In the genomic region with DNA sequence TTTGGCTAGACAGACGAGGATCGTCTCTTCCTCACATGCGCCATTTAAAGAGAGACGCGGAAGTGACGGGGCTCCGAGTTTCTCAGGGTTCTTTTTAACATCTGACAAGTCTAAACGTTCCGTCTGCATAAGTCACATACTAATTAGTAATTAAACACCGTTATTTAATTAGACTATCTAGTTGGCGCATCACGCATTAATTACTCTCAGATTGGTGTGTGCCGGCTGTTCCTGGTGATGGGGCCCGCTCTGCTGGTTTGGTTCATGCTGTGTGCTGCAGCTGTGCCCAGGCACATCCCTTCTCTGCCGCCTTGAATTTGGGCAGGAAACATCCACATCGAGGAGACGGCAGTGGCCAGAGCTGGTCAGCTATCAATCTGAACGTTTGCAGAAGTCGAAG, we compare ENCODE assay signal across 18 mouse cellular contexts.
DNase-seq lines count a peak whose midpoint lies in the region; ATAC-seq and TF ChIP-seq lines count a peak whose summit lies in the region.
"Had no signal": no experiment of that assay in that cellular context is flagged by ENCODE, and none has a peak within 500 bp of the region (broad histone marks: within the 10 kb centered on the region; RNA-seq: fewer than 3 reads in every experiment).

No protein-coding gene starts in this region.

- 0 out of 2 replicates have a peak overlapping the region, but pooled peaks have one; percentile 0 for H3K4me2 ChIP-seq in hindbrain, embryonic 15.5 days
- no peak overlapping the region for H3K4me2 ChIP-seq in midbrain, postnatal 0 days (ENCODE audit: low read depth, low read length, poor library complexity, severe bottlenecking)
- H3K4me2 ChIP-seq in midbrain, embryonic 14.5 days (ENCODE audit: low read length) = no peak overlapping the region
- no peak overlapping the region for H3K4me2 ChIP-seq in hindbrain, postnatal 0 days (ENCODE audit: low read depth, low read length)
- H3K4me2 ChIP-seq: embryonic facial prominence, embryonic 13.5 days; heart, embryonic 15.5 days had no signal

- no peak overlapping the region for H3K9ac ChIP-seq in hindbrain, embryonic 15.5 days
- H3K9ac ChIP-seq in midbrain, postnatal 0 days (replicated peaks; ENCODE audit: low read length, poor library complexity, severe bottlenecking) = no peak overlapping the region
- no peak overlapping the region for H3K9ac ChIP-seq in midbrain, embryonic 14.5 days (replicated peaks; ENCODE audit: low read length)
- H3K9ac ChIP-seq in hindbrain, postnatal 0 days (replicated peaks; ENCODE audit: low read length) = no peak overlapping the region
- H3K9ac ChIP-seq: embryonic facial prominence, embryonic 13.5 days; heart, embryonic 15.5 days; liver, postnatal 0 days had no signal

- no peaks in the 10 kb centered on the region for H3K36me3 ChIP-seq in hindbrain, embryonic 15.5 days
- no peaks in the 10 kb centered on the region for H3K36me3 ChIP-seq in hindbrain, embryonic 10.5 days
- H3K36me3 ChIP-seq in midbrain, postnatal 0 days (ENCODE audit: insufficient read depth, low read length) = no peaks in the 10 kb centered on the region
- no peaks in the 10 kb centered on the region for H3K36me3 ChIP-seq in midbrain, embryonic 14.5 days (ENCODE audit: control insufficient read depth, insufficient read depth, low read length)
- no peaks in the 10 kb centered on the region for H3K36me3 ChIP-seq in hindbrain, postnatal 0 days (ENCODE audit: insufficient read depth, low read length)
- H3K36me3 ChIP-seq: embryonic facial prominence, embryonic 13.5 days; heart, embryonic 15.5 days had no signal

- peaks cover 9% of the 10 kb centered on the region; the same call in 1 of the 2 replicates for H3K27me3 ChIP-seq in hindbrain, embryonic 15.5 days
- H3K27me3 ChIP-seq in hindbrain, embryonic 10.5 days (ENCODE audit: insufficient read depth, poor library complexity, severe bottlenecking) = no peaks in the 10 kb centered on the region
- no peaks in the 10 kb centered on the region for H3K27me3 ChIP-seq in midbrain, postnatal 0 days (ENCODE audit: insufficient read depth, low read length)
- no peaks in the 10 kb centered on the region for H3K27me3 ChIP-seq in midbrain, embryonic 14.5 days (ENCODE audit: control insufficient read depth, insufficient read depth, low read length)
- no peaks in the 10 kb centered on the region for H3K27me3 ChIP-seq in hindbrain, postnatal 0 days (ENCODE audit: insufficient read depth, low read length)
- H3K27me3 ChIP-seq: heart, embryonic 15.5 days; megakaryocyte, embryonic 14.5 days had no signal

- peak; percentile 23 to 30 for DNase-seq in cerebellum, postnatal 14 days
- no peak for DNase-seq in hindbrain, embryonic 10.5 days (ENCODE audit: low spot score)
- DNase-seq in midbrain, postnatal 0 days (ENCODE audit: low spot score) = peak; percentile 22
- DNase-seq in midbrain, embryonic 14.5 days = no peak
- DNase-seq in hindbrain, postnatal 0 days (ENCODE audit: low spot score) = peak; percentile 15
- no peak for DNase-seq in Muller cell, postnatal 12 days (ENCODE audit: inconsistent ontology term)
- DNase-seq: gastrocnemius, postnatal 36 days; heart, postnatal 4 days; kidney, postnatal 36 days; liver; liver, postnatal 0 days; thymus, postnatal 36 days had no signal

- 66% methylated on average over 19 of the region's 19 CpGs for WGBS in hindbrain, embryonic 15.5 days
- WGBS in hindbrain, embryonic 10.5 days = 93% methylated on average over 19 of the region's 19 CpGs
- 83% methylated on average over 19 of the region's 19 CpGs for WGBS in midbrain, postnatal 0 days
- WGBS in midbrain, embryonic 14.5 days = 87% methylated on average over 19 of the region's 19 CpGs
- 62% methylated on average over 19 of the region's 19 CpGs for WGBS in hindbrain, postnatal 0 days

- H3K4me3 ChIP-seq in hindbrain, embryonic 15.5 days = no peak overlapping the region
- no peak overlapping the region for H3K4me3 ChIP-seq in hindbrain, embryonic 10.5 days
- no peak overlapping the region for H3K4me3 ChIP-seq in midbrain, postnatal 0 days (ENCODE audit: low read depth, low read length)
- no peak overlapping the region for H3K4me3 ChIP-seq in midbrain, embryonic 14.5 days (replicated peaks; ENCODE audit: low read depth, low read length)
- H3K4me3 ChIP-seq in hindbrain, postnatal 0 days (ENCODE audit: low read length) = no peak overlapping the region
- H3K4me3 ChIP-seq: embryonic facial prominence, embryonic 13.5 days; heart, embryonic 15.5 days; megakaryocyte, embryonic 14.5 days had no signal

- ATAC-seq in cerebellum, adult (ENCODE audit: insufficient number of reproducible peaks, low FRiP score, low TSS enrichment) = no peak
- no peak for ATAC-seq in hindbrain, embryonic 15.5 days (ENCODE audit: low FRiP score, low read depth)
- ATAC-seq in midbrain, postnatal 0 days (ENCODE audit: low FRiP score) = no peak
- ATAC-seq in midbrain, embryonic 14.5 days (ENCODE audit: low FRiP score, low TSS enrichment) = no peak
- ATAC-seq in hindbrain, postnatal 0 days = no peak
- ATAC-seq: intestine, embryonic 16.5 days; liver, postnatal 0 days had no signal

- H3K4me1 ChIP-seq in hindbrain, embryonic 15.5 days (replicated peaks) = peaks cover 4% of the 10 kb centered on the region
- H3K4me1 ChIP-seq in hindbrain, embryonic 10.5 days (replicated peaks) = peaks cover 14% of the 10 kb centered on the region
- H3K4me1 ChIP-seq in midbrain, postnatal 0 days (ENCODE audit: insufficient read depth, low read length) = no peaks in the 10 kb centered on the region
- H3K4me1 ChIP-seq in midbrain, embryonic 14.5 days (ENCODE audit: control insufficient read depth, insufficient read depth, low read length) = no peaks in the 10 kb centered on the region
- H3K4me1 ChIP-seq in hindbrain, postnatal 0 days (ENCODE audit: insufficient read depth, low read length) = no peaks in the 10 kb centered on the region
- H3K4me1 ChIP-seq: heart, embryonic 15.5 days; megakaryocyte, embryonic 14.5 days had no signal

- no peaks in the 10 kb centered on the region for H3K9me3 ChIP-seq in hindbrain, embryonic 15.5 days
- peaks cover 8% of the 10 kb centered on the region; the same call in 1 of the 2 replicates for H3K9me3 ChIP-seq in hindbrain, embryonic 10.5 days
- peaks cover 8% of the 10 kb centered on the region; the same call in 1 of the 2 replicates for H3K9me3 ChIP-seq in midbrain, postnatal 0 days (ENCODE audit: low read length)
- no peaks in the 10 kb centered on the region for H3K9me3 ChIP-seq in midbrain, embryonic 14.5 days (ENCODE audit: control insufficient read depth, low read length)
- 0 out of 2 replicates have a peak, but pooled peaks cover 5% of the 10 kb centered on the region for H3K9me3 ChIP-seq in hindbrain, postnatal 0 days (ENCODE audit: low read length)

- no peak overlapping the region for H3K27ac ChIP-seq in hindbrain, embryonic 15.5 days (replicated peaks)
- H3K27ac ChIP-seq in hindbrain, embryonic 10.5 days = no peak overlapping the region
- no peak overlapping the region for H3K27ac ChIP-seq in midbrain, postnatal 0 days (ENCODE audit: low read depth, low read length)
- no peak overlapping the region for H3K27ac ChIP-seq in midbrain, embryonic 14.5 days (replicated peaks; ENCODE audit: low read depth, low read length)
- H3K27ac ChIP-seq in hindbrain, postnatal 0 days = no peak overlapping the region
- H3K27ac ChIP-seq: embryonic facial prominence, embryonic 13.5 days; heart, embryonic 15.5 days had no signal

- TF ChIP-seq CTCF in midbrain, postnatal 0 days (IDR thresholded peaks at IDR 0.05) = no peak
- no peak for TF ChIP-seq CTCF in hindbrain, postnatal 0 days (IDR thresholded peaks at IDR 0.05; ENCODE audit: low read depth)

Comparison
In these comparisons a context has a peak if more than half of its experiments do, and no peak if none do; other contexts are left out.
1. DNase-seq: peak in cerebellum, postnatal 14 days (2 of 2), midbrain, postnatal 0 days (single experiment) and hindbrain, postnatal 0 days (single experiment); none in hindbrain, embryonic 10.5 days (single experiment), midbrain, embryonic 14.5 days (single experiment) and Muller cell, postnatal 12 days (single experiment).